Mouse (Mus musculus) brain, embryonic 14.5 days (tissue): ENCODE results near the gene Dlgap1. TPM values are rescaled to one million over a fixed set of nuclear protein-coding genes. Genes with fewer than 3 reads are reported as not detected.
A peak's percentile ranks its signal among the peaks of the same experiment; 100 is the strongest.

Experiments used
- DNase-seq: peaks from one replicate; pipeline ENCODE4 v3.0.0-alpha.2; 2011; ENCODE audit warnings: low read depth
- CTCF ChIP-seq: fragments of 200-500 bp; IDR thresholded peaks from 2 replicates; pipeline ENCODE4 v1.5.1; 2012; ENCODE audit warnings: inconsistent platforms, mild to moderate bottlenecking, moderate library complexity, borderline replicate concordance; ENCODE audit not compliant: insufficient read depth, insufficient read length; ENCODE audit errors: extremely low read depth
- POLR2A ChIP-seq: fragments of 200-500 bp; IDR thresholded peaks from 2 replicates; pipeline ENCODE4 v1.6.1; 2012; ENCODE audit warnings: mild to moderate bottlenecking, inconsistent platforms, borderline replicate concordance; ENCODE audit not compliant: poor library complexity, insufficient read depth, insufficient read length, severe bottlenecking; ENCODE audit errors: extremely low read depth
- polyA plus RNA-seq: library from polyadenylated mRNA; depleted of rRNA; stranded (reverse); fragments of >200 nt; gene quantifications from 2 replicates; pipeline ENCODE4 v1.2.3, GENCODE M21; 2012

The Dlgap1 gene
- polyA plus RNA-seq, 1 experiment: 25.4 TPM

- DNase-seq: no peak
- TF ChIP-seq CTCF: no peak
- no peak for TF ChIP-seq POLR2A
These were observed 814.4 kb downstream of the Dlgap1 start for GRCm38 (mm10) chr17:70783273-70783672.

- DNase-seq: no peak
- TF ChIP-seq POLR2A: no peak
- no peak for TF ChIP-seq CTCF
These were observed 818.5 kb downstream of the Dlgap1 start for GRCm38 (mm10) chr17:70787366-70787765.

GRCm38 (mm10) chr17:70790801-70791200 lies 821.9 kb downstream of the Dlgap1 start:
- no peak for DNase-seq
- TF ChIP-seq POLR2A (no peak), CTCF (no peak)

GRCm38 (mm10) chr17:70791596-70792275 lies 822.9 kb downstream of the Dlgap1 start:
- DNase-seq: peak; percentile 55
- TF ChIP-seq CTCF: no peak
- TF ChIP-seq POLR2A: no peak

GRCm38 (mm10) chr17:70794291-70794690 lies 825.4 kb downstream of the Dlgap1 start:
- TF ChIP-seq CTCF: no peak
- no peak for TF ChIP-seq POLR2A
- DNase-seq: peak; percentile 84

GRCm38 (mm10) chr17:70794722-70795121 lies 825.8 kb downstream of the Dlgap1 start:
- no peak for DNase-seq
- no peak for TF ChIP-seq CTCF
- no peak for TF ChIP-seq POLR2A

- no peak for DNase-seq
- TF ChIP-seq CTCF: no peak
- no peak for TF ChIP-seq POLR2A
These were observed 826.3 kb downstream of the Dlgap1 start for GRCm38 (mm10) chr17:70795196-70795595.

GRCm38 (mm10) chr17:70796940-70797772 lies 828.3 kb downstream of the Dlgap1 start:
- no peak for TF ChIP-seq CTCF
- no peak for TF ChIP-seq POLR2A
- DNase-seq: no peak

GRCm38 (mm10) chr17:70797773-70798045 lies 828.8 kb downstream of the Dlgap1 start:
- no peak for DNase-seq
- TF ChIP-seq CTCF (no peak), POLR2A (no peak)

- DNase-seq: no peak
- TF ChIP-seq POLR2A (no peak), CTCF (no peak)
These were observed 830.4 kb downstream of the Dlgap1 start for GRCm38 (mm10) chr17:70799266-70799665.

GRCm38 (mm10) chr17:70802022-70802421 lies 833.1 kb downstream of the Dlgap1 start:
- DNase-seq: no peak
- TF ChIP-seq CTCF (no peak), POLR2A (no peak)

- TF ChIP-seq POLR2A (no peak), CTCF (no peak)
- DNase-seq: no peak
These were observed 837.0 kb downstream of the Dlgap1 start for GRCm38 (mm10) chr17:70805866-70806265.
